Mouse (Mus musculus): Measurements from ENCODE around the gene Ube2q2.
A peak's percentile ranks its signal among the peaks of the same experiment; 100 is the strongest.
"Not testable (repeated sequence)": the region's sequence is repeated elsewhere in the genome, so short reads cannot be mapped to it uniquely, and the experiment has no call there.

Gene Ube2q2

GRCm38 (mm10) chr9:55172195-55172685 is 23.6 kb downstream of the Ube2q2 start:
- no peak for DNase-seq (ENCODE audit: low spot score in 2 of 2)

DNA sequence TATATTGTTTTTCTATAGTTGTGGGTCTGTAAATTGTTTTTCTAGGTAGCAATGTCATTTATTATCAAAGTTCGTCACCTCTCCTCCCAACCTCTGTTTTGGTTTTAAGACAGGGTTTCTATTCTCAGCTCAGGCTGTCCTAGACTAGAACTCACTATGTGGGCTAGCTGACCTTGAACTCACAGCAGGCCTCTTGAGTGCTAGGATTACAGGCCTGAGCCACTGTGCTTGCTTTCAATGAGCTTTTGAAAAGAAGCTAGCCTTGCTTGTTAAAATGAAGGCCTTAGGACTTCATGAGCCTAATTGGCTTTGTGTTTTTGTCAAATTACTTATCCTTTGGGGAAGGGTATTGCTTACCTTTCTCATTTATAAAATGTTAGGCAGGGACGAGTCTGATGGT is 25.6 kb downstream of the Ube2q2 start:
- no peak for DNase-seq (ENCODE audit: low spot score in 2 of 2)

GRCm38 (mm10) chr9:55195876-55196275 is 47.2 kb downstream of the Ube2q2 start:
- DNase-seq (ENCODE audit: low spot score in 2 of 2) = no peak

DNA sequence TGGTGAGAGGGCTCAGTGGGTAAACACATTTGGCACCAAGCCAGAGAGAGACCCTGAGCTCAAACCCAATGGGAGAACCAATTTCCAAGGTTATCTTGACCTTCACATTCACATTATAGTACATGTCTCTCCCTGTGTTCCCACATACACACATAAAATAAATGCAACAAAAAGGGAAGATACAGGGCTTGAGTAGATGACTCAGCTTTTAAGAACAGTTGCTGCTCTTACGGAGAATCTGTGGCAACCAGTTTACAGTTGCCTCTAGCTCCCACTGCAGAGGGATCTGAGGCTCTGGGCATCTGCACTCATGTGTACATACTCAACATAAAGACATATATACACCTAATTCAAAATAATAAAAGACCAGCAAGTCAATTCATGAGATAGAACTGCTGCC is 49.6 kb downstream of the Ube2q2 start:
- no peak for DNase-seq (ENCODE audit: low spot score in 2 of 2)

GRCm38 (mm10) chr9:55199348-55199747 is 50.7 kb downstream of the Ube2q2 start:
- DNase-seq (ENCODE audit: low spot score in 2 of 2) = no peak

DNA sequence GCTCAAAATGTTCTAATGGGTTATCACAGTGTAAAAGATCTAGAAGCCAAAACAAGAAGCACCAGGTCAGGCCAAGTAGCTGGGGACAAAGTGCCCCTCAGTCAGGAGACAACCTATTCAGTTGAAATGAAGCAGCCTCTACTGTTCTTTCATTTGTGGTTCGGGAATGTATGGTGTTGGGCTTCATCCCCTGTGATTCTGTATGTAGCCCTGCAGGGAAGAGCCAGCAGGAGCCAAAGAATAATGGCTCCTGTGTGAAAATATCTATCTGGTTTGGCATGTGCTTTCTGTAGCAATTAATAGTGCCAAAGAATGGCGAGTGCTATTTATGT is 59.8 kb downstream of the Ube2q2 start:
- DNase-seq (ENCODE audit: low spot score in 2 of 2) = no peak

- DNase-seq (ENCODE audit: low spot score in 2 of 2) = peak; percentile 81
Observed at GRCm38 (mm10) chr9:55208790-55209481, 60.3 kb downstream of the Ube2q2 start, which contains the start of gene Fbxo22. Fbxo22 (plus strand) TSS chr9:55208925.

GRCm38 (mm10) chr9:55211611-55212010 is 63.0 kb downstream of the Ube2q2 start:
- no peak for DNase-seq (ENCODE audit: low spot score in 2 of 2)

DNA sequence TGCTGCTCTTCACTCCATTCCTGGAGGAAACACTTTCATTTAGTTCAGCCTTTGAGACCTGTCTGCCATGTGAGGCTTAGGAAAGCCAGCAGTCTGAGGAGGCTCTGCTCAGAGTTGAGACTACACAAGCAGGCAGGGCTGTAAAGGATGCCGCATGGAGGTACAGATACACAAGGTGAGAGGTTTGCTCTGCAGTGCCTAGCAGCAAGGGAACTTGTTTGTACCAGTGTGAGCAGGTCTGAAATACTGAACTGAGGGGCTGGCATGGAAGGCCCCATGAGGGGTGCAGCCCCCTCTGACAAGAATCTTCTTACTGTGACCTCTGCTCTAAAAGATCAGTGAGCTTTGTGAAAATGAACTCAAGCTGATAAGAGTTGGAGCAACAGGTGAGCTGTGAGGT is 64.7 kb downstream of the Ube2q2 start:
- DNase-seq (ENCODE audit: low spot score in 2 of 2) = no peak

DNA sequence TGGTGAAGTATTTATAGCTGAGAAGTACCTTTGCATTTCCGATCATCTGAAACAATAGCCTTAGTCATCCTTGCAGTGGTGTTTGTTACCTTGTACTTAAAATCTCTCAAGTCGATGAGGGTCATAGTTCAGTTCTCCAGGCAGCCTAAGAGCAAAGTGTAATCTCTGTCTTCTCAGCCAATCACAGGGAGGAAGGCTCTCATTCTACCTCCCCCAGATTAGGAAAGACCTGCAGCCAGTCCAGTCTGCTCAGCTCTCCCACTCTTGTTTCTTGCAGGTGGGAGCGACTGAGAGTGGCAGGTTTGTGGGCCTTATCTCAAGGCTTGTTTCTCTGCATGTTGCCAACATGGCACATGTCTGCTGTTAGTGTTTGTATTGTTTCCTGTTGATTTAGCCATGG is 66.4 kb downstream of the Ube2q2 start:
- DNase-seq (ENCODE audit: low spot score in 2 of 2) = no peak

DNA sequence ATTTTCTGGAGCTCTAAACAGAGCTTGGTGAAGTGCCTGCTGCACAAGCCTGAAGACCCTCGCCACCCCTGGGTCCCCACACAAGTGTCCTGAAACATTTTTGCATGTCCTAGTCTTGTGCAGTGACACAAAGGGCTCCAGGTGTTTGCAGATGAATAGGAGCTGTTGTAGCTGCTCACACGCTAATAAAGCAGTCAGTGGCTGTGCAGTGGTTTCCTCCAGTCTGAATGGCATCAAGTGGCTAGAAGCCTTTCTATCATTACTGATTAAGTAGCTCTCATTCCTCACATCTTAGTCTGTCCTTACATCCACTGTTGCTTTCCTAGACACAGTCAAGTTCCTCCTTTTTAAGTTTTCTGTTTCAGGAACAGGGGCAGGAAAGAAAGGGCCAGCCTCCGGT is 67.0 kb downstream of the Ube2q2 start:
- DNase-seq (ENCODE audit: low spot score in 2 of 2) = no peak

DNA sequence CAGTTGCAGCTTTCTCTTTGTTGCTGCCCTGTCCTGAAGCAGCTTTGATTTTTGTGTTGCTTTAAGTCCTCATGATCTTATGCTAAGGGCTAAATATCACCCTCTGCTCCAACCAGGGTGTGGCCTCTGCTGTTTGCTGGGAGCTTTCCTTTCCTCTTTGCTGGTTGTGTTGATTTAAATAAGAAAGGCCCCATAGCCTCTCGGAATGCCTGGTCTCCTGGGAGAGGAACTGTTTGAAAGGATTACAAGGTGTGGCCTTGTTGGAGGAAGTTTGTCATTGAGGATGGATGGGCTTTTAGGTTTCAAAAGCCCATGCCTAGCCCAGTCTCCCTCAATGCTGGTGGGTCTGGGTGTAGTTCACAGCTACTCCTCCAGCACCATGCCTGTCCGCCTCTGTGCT is 67.4 kb downstream of the Ube2q2 start:
- no peak for DNase-seq (ENCODE audit: low spot score in 2 of 2)

DNA sequence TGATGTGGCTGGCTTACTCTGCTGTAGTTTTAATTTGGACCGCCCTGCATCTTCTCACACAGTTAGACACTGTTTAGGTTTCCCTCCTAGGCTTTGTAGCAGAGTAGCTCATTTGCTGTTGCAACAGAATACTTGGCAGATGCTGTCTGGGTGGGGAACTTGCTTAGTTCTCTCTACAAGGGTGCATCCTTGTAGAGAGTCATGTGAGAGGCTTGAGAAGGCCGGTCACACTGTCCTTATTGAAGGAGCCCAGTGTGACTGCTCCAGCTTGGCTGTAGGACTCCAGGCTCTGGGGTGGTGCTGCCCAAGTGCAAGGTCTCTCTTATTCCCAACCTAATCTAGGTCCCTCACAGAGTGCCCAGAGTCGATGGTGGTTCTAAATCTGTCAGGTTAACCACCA is 68.7 kb downstream of the Ube2q2 start:
- DNase-seq (ENCODE audit: low spot score in 2 of 2) = no peak

- DNase-seq (ENCODE audit: low spot score in 2 of 2) = no peak
Observed at GRCm38 (mm10) chr9:55225165-55225737, 76.6 kb downstream of the Ube2q2 start.

DNA sequence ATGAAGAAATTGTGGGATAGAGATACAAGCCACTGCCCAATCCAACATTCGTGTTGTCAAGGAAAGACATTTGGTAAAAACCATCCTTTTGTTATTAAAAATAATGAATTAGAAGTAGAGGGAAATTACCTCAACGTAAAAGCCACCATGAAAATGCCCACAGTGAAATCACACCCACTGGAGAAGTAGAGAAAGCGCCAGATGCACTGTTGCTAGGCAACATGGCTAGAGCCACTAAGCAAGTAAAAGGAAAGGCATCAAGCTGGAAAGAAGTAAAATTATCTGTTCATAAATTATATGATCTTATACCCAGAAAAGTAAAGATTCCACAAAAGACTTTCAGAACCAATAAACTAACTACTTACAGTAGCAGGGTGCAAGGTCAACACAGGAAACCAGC is 77.6 kb downstream of the Ube2q2 start:
- no peak for DNase-seq (ENCODE audit: low spot score in 2 of 2)

DNA sequence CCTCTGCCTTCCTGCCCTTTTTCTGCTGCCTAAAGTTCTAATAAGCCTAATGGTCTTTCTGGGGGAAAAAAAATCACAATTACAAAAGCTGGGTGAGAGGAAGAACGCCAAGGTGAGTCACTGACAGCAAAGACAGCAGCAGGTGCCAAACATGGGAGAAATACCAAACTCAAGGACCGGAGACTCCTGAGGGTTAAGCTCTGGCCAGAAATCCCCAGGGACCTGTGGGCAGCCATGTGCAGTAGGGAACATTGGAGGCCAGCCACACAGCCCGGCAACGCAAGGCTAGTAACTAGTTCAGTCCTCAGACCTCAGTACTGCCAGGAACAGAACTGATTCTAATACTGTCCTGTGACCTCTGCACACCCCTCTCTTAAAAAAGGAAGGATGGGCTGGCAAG is 79.5 kb downstream of the Ube2q2 start:
- no peak for DNase-seq (ENCODE audit: low spot score in 2 of 2)

GRCm38 (mm10) chr9:55229010-55229409 is 80.4 kb downstream of the Ube2q2 start:
- no peak for DNase-seq (ENCODE audit: low spot score in 2 of 2)

GRCm38 (mm10) chr9:55231544-55231943 is 82.9 kb downstream of the Ube2q2 start:
- DNase-seq (ENCODE audit: low spot score in 2 of 2) = no peak

DNA sequence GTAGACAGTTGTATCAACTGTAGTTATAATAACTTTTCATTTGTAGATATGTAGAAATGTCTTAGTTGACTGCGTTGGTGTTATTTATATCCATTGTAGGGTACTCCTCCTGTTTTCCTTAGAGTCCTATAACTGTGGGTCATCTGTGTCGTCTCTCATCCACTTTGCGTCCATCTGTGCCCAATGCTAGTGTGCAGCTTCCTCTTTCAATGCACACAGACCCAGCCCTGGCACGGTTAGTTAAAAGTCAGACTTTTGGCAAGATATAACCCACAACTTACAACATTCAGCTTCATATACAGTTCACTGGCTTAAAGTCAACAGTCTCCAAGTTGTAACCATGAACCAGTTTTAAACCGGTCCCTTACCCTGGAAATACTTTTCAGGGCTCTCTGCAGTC is 83.5 kb downstream of the Ube2q2 start:
- no peak for DNase-seq (ENCODE audit: low spot score in 2 of 2)

DNA sequence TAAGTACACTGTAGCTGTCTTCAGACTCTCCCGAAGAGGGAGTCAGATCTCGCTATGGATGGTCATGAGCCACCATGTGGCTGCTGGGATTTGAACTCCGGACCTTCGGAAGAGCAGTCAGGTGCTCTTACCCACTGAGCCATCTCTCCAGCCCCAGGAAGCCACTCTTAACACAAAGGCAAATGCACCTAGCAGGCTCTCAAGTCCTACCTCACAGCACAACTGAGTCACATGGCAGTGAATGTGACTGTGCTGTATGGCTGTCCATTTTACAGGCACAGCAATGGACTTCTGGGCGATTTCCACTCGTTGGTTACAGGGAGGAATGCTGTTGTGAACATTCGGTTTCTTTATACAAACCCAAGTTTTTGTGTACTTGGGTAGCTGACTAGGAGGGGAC is 83.9 kb downstream of the Ube2q2 start:
- DNase-seq (ENCODE audit: low spot score in 2 of 2) = no peak

DNA sequence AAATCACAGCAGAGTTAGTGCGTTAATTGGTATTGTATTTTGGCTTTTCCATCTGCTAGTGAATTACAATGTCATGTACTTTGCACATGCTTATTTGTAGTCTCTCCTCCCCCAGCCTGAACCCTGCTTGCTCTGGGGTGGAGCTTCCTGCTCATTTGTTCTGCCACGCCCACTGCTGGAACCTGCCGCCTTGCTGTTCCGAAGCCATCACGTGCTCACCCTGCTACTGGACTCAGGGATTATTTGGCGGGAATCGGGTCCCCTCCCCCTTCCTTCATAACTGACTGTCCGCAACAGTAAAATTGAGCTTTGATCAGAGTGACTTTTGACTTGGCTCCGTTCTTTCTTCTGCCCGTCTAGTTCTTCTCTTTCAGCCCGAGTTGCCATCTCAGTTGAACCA is 84.4 kb downstream of the Ube2q2 start:
- not testable (repeated sequence) for DNase-seq (ENCODE audit: low spot score in 2 of 2)

DNA sequence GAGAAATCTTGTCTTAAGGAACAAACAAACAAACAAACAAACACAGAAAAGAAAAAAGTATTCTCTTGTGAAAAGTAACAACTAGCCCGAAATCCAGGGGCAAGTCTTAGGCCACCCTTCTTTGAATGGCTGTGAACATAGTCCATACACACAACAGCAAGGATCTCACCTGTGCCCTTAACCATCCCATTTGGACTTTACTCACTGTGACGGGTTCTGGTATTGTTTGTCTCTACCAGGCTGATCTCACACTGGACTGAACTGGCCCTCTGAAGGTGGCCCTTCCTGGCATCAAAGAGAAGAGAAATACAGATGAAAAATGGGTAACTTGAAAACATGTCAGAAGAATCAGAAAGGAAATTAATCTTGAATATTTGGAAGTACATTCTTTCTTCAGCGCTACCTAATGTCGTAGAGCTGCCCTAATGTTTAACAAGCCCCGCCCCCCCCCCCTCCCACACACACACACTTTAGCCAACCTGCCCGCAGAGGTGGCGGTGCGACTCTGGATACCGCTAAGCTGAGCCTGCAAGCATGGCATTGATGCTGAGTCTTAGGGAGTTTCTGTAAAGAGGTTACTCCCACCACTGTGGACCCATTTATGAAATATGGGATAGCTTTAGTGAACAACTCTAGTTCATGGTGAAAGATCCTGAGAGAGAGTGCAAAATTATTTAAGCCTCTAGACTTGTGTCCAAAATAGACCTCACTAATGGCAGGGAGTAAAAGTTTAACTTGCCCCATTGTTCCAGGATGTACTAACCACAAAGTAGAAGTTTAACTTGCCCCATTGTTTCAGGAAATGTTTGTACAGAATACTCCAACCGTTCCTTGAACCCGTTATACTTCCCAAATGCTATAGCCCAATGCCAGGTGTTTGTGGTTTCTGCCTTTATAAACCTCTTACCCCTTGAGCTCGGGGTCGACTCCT is 87.8 kb downstream of the Ube2q2 start:
- DNase-seq (ENCODE audit: low spot score in 2 of 2) = no peak

DNA sequence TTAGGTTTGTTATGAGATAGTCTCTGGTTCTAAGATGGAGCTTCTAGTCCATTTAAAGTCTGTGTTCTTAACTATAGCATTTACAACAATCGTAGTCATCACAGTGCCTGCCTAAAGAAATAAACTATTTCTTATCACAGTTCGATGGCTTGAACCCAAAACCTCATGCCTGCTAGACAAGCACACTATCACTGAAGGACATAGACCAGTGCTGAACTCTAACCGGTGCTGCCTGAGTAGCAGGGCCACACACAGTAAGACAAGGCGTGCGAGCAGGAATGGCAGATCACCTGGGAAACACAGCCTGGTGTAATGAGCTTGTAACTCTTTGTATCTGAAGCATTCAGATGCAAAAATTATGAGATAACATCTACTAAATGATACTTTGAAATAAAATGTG is 92.2 kb downstream of the Ube2q2 start:
- no peak for DNase-seq (ENCODE audit: low spot score in 2 of 2)
